Mouse (Mus musculus) MEL (cell line): ENCODE measurements at regions not wholly inside any gene's neighbourhood (a gene's known extent, or its start where the extent isn't known, plus 50 kb on each side); places are given as distances from the start of the nearest gene placed in this dataset.

Experiments used
- DNase-seq: peaks from one replicate; pipeline ENCODE4 v3.0.0; 2011; ENCODE audit warnings: low read depth, low spot score
- H3K27ac ChIP-seq: 2 replicates; pipeline ENCODE4 v1.5.1; 2012; ENCODE audit warnings: low read depth, mild to moderate bottlenecking, control low read depth, low read length, moderate library complexity; ENCODE audit not compliant: control insufficient read depth
- H3K27me3 ChIP-seq, 2 experiments: fragments of 150-350 bp in 1 of 2; sonication (generic) in 1 of 2; 2 replicates each; pipeline ENCODE4 v1.6.1; 2012; ENCODE audit warnings: low read length in 2 of 2, mild to moderate bottlenecking in 2 of 2, improper control_type of control experiment in 1 of 2, moderate library complexity in 1 of 2; ENCODE audit not compliant: insufficient read depth in 2 of 2, control insufficient read depth in 1 of 2
- H3K36me3 ChIP-seq, 2 experiments: 2 replicates each; pipeline ENCODE4 v1.6.1; 2012 to 2014; ENCODE audit warnings: low read length in 2 of 2, improper control_type of control experiment in 1 of 2, inconsistent platforms in 1 of 2, mild to moderate bottlenecking in 1 of 2; ENCODE audit not compliant: insufficient read depth in 2 of 2, control insufficient read depth in 1 of 2
- H3K4me1 ChIP-seq, 2 experiments: fragments of 150-350 bp in 1 of 2; sonication (generic) in 1 of 2; 2 replicates each; pipeline ENCODE4 v1.6.1; 2012; ENCODE audit warnings: low read length in 2 of 2, improper control_type of control experiment in 1 of 2, mild to moderate bottlenecking in 1 of 2; ENCODE audit not compliant: insufficient read depth in 2 of 2, control insufficient read depth in 1 of 2
- H3K4me3 ChIP-seq, 2 experiments: fragments of 150-350 bp in 1 of 2; sonication (generic) in 1 of 2; 2 replicates each; pipeline ENCODE4 v1.5.1; 2012; ENCODE audit warnings: low read depth in 2 of 2, low read length in 2 of 2, mild to moderate bottlenecking in 2 of 2, moderate library complexity in 2 of 2, control low read depth in 1 of 2, improper control_type of control experiment in 1 of 2; ENCODE audit not compliant: control insufficient read depth in 1 of 2, insufficient read depth in 1 of 2
- H3K79me2 ChIP-seq: 2 replicates; pipeline ENCODE4 v1.6.1; 2012; ENCODE audit warnings: mild to moderate bottlenecking, low read length, moderate library complexity; ENCODE audit not compliant: control insufficient read depth, poor library complexity, insufficient read depth
- H3K9ac ChIP-seq: 2 replicates; pipeline ENCODE4 v1.6.1; 2012; ENCODE audit warnings: low read depth, mild to moderate bottlenecking, control low read depth, low read length, moderate library complexity; ENCODE audit not compliant: control insufficient read depth, poor library complexity, severe bottlenecking
- H3K9me3 ChIP-seq: fragments of 150-350 bp; sonication (generic); replicated peaks from 2 replicates; pipeline ENCODE4 v1.6.1; 2012; ENCODE audit warnings: mild to moderate bottlenecking, low read length, improper control_type of control experiment, moderate library complexity; ENCODE audit not compliant: insufficient read depth
- BHLHE40 ChIP-seq: IDR thresholded peaks from 2 replicates; pipeline ENCODE4 v1.6.1; 2012; ENCODE audit warnings: low read depth, mild to moderate bottlenecking, inconsistent platforms, low read length, improper control_type of control experiment, borderline replicate concordance
- CTCF ChIP-seq, 3 experiments: IDR thresholded peaks in 2 of 3; conservative IDR thresholded peaks in 1 of 3; 2 replicates each; pipeline ENCODE4 v1.5.1; 2011 to 2012; ENCODE audit warnings: low read length in 3 of 3, low read depth in 2 of 3, mild to moderate bottlenecking in 2 of 3, improper control_type of control experiment in 1 of 3, inconsistent platforms in 1 of 3, mixed read lengths in 1 of 3, moderate library complexity in 1 of 3; ENCODE audit not compliant: control insufficient read depth in 1 of 3, insufficient read depth in 1 of 3, poor library complexity in 1 of 3, severe bottlenecking in 1 of 3
- ELF1 ChIP-seq: IDR thresholded peaks from 2 replicates; pipeline ENCODE4 v1.6.1; 2014; ENCODE audit warnings: low read depth, mild to moderate bottlenecking, inconsistent platforms, low read length, improper control_type of control experiment, moderate library complexity
- HCFC1 ChIP-seq: IDR thresholded peaks from 2 replicates; pipeline ENCODE4 v1.6.1; 2012; ENCODE audit warnings: low read depth, mild to moderate bottlenecking, inconsistent platforms, low read length, improper control_type of control experiment, moderate library complexity
- JUND ChIP-seq: IDR thresholded peaks from 2 replicates; pipeline ENCODE4 v1.6.1; 2011; ENCODE audit warnings: low read depth, mild to moderate bottlenecking, improper control_type of control experiment, low read length
- MAZ ChIP-seq: IDR thresholded peaks from 2 replicates; pipeline ENCODE4 v1.6.1; 2012; ENCODE audit warnings: low read depth, mild to moderate bottlenecking, inconsistent platforms, low read length, improper control_type of control experiment
- MEF2A ChIP-seq: IDR thresholded peaks from 2 replicates; pipeline ENCODE4 v1.6.1; 2014; ENCODE audit warnings: low read depth, mild to moderate bottlenecking, inconsistent platforms, low read length, improper control_type of control experiment; ENCODE audit not compliant: poor library complexity, insufficient replicate concordance, severe bottlenecking; ENCODE audit errors: extremely low read depth
- NRF1 ChIP-seq: IDR thresholded peaks from 2 replicates; pipeline ENCODE4 v1.6.1; 2014; ENCODE audit warnings: low read depth, mild to moderate bottlenecking, inconsistent platforms, low read length, improper control_type of control experiment, moderate library complexity; ENCODE audit not compliant: poor library complexity, insufficient read depth, severe bottlenecking
- RAD21 ChIP-seq: IDR thresholded peaks from 2 replicates; pipeline ENCODE4 v1.6.1; 2011; ENCODE audit warnings: mild to moderate bottlenecking, low read depth, low read length, improper control_type of control experiment
- ZKSCAN1 ChIP-seq: IDR thresholded peaks from 2 replicates; pipeline ENCODE4 v1.6.1; 2012; ENCODE audit warnings: low read depth, mild to moderate bottlenecking, inconsistent platforms, low read length, improper control_type of control experiment, moderate library complexity
- ZMIZ1 ChIP-seq: IDR thresholded peaks from 2 replicates; pipeline ENCODE4 v1.6.1; 2012; ENCODE audit warnings: low read depth, mild to moderate bottlenecking, inconsistent platforms, low read length, improper control_type of control experiment, moderate library complexity
- ZNF384 ChIP-seq: IDR thresholded peaks from 2 replicates; pipeline ENCODE4 v1.6.1; 2012; ENCODE audit warnings: low read depth, mild to moderate bottlenecking, inconsistent platforms, low read length, improper control_type of control experiment

DNA sequence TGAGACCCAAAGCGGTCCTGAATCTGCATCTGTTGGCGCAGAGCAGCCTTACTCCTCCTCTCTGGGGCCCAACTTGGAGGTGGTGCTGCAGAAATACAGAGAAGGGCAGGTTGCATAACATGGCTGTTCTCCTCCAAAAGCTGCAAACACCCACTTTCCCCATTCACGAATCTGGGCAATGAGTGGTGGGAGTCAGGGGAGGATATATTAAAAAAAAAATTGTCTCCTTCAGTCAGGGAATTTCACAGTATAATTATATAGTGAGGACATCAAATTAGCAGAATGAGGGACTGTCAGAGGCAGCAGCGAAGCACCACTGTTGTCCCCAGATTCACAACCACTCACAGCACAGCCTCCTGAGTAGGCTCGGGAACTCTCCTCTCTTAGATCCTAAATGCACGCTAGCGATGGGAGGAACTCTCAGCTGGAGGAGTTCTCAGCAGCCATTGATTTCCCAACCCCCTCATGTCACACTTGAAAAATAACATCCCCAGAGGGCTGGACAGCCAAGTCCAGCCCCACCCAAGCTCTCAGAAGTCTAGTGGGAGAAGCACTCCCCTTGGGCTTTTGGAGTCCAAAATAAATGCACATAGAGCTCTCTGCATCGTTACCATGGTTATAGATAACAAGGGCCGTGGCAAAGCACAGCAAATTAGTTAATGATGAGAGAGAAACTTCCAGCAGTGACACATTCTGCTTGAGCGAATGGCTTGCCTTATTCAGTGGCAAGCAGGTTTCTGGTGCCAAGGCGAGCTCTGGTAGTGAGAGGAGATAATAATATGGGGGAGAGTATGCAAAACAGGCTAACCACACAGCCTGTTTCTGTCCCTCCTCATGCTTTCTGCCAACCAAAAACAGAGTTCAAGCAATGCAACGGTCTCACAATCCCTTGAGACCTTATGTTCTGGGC lies 67.6 kb upstream of the Rasgrf1 start:
- TF ChIP-seq MAZ (no peak), RAD21 (no peak), ZKSCAN1 (no peak), MEF2A (no peak), JUND (no peak), ZMIZ1 (no peak)
- no peaks in the 10 kb centered on the region for H3K79me2 ChIP-seq
- no peaks in the 10 kb centered on the region for H3K27me3 ChIP-seq
- no peak overlapping the region for H3K9ac ChIP-seq
- no peaks in the 10 kb centered on the region for H3K36me3 ChIP-seq
- no peak overlapping the region for H3K27ac ChIP-seq
- no peak for DNase-seq
- no peak overlapping the region for H3K4me3 ChIP-seq
- H3K9me3 ChIP-seq, result no peaks in the 10 kb centered on the region
- H3K4me1 ChIP-seq, result no peaks in the 10 kb centered on the region

DNA sequence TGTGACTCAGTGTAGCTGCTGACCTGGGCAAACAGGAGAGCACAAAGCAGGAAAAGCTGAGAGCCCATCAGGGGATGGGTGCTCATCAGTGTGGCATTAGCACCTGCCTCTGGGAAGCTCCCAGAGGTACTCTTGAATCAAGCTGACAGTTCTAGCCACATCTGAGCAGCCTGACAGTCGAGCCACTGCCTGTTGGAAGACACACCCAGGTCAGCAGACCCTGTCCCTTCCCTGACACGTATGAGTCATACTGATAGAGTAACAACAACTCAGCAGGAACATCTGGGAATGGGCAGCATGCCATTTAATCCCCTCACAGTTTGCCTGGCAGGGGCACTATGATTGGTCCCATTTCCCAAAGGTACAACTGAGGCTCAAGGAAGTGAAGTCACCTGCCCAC lies 68.3 kb upstream of the Rasgrf1 start:
- no peak overlapping the region for H3K4me3 ChIP-seq
- no peak overlapping the region for H3K27ac ChIP-seq
- H3K27me3 ChIP-seq, result no peaks in the 10 kb centered on the region
- H3K9me3 ChIP-seq, result no peaks in the 10 kb centered on the region
- no peak for TF ChIP-seq ZMIZ1
- TF ChIP-seq MEF2A, result no peak
- TF ChIP-seq CTCF (IDR thresholded peaks at IDR 0.05 in 2 of 3, conservative IDR thresholded peaks at IDR 0.05 in 1 of 3; ENCODE audit: control insufficient read depth in 1 of 3, insufficient read depth in 1 of 3, low read depth in 2 of 3, low read length in 3 of 3, poor library complexity in 1 of 3, severe bottlenecking in 1 of 3), result no peak
- no peak for TF ChIP-seq HCFC1
- TF ChIP-seq NRF1, result no peak
- TF ChIP-seq BHLHE40, result no peak
- no peak for TF ChIP-seq RAD21
- no peak for TF ChIP-seq MAZ
- no peak for TF ChIP-seq ZNF384
- TF ChIP-seq ELF1, result no peak
- TF ChIP-seq, all 39 proteins: peak for 0
- DNase-seq, result no peak
- Histone ChIP-seq H3K9ac (no peak overlapping the region), H3K79me2 (no peaks in the 10 kb centered on the region), H3K36me3 (no peaks in the 10 kb centered on the region), H3K4me1 (no peaks in the 10 kb centered on the region)
